Mouse (Mus musculus): ENCODE measurements around the gene Pxn. TPM values are rescaled to one million over a fixed set of nuclear protein-coding genes. Genes with fewer than 3 reads are reported as not detected.
A peak's percentile ranks its signal among the peaks of the same experiment; 100 is the strongest.

Pxn gene
- polyA plus RNA-seq (2015; fragmentation: Nextera tagmentation; extraction: Ambion mirVana): 39.6 and 44.2 TPM in 2 replicates

- Histone ChIP-seq H3K9ac (peak within 1 kb of the TSS; percentile 94), H3K36me3 (no peaks in the 10 kb centered on the region), H3K9me3 (no peaks in the 10 kb centered on the region), H3K4me3 (peak within 1 kb of the TSS; percentile 93), H3K27ac (peak within 1 kb of the TSS; percentile 71), H3K4me1 (peaks cover 38% of the 10 kb centered on the region), H3K27me3 (no peaks in the 10 kb centered on the region), H3K4me2 (peak within 1 kb of the TSS; percentile 91)
- WGBS: under 1% methylated on average over 74 of the region's 74 CpGs
- peak; percentile 69 for ATAC-seq (ENCODE audit: insufficient number of reproducible peaks, insufficient read depth, low FRiP score, low TSS enrichment, low read depth)
Measured at GRCm38 (mm10) chr5:115506454-115507201, at the start of gene Pxn. Gene Pxn, plus strand, starts transcription at chr5:115506676.

GRCm38 (mm10) chr5:115458918-115459317 is 47.6 kb upstream of the Pxn start:
- WGBS: 60% methylated on average over 13 of the region's 13 CpGs
- Histone ChIP-seq H3K9me3 (no peaks in the 10 kb centered on the region), H3K4me1 (no peaks in the 10 kb centered on the region), H3K4me2 (no peak overlapping the region), H3K36me3 (peaks cover 10% of the 10 kb centered on the region), H3K27me3 (no peaks in the 10 kb centered on the region), H3K9ac (no peak overlapping the region), H3K4me3 (no peak overlapping the region), H3K27ac (no peak overlapping the region)
- ATAC-seq (ENCODE audit: insufficient number of reproducible peaks, insufficient read depth, low FRiP score, low TSS enrichment, low read depth): no peak

GRCm38 (mm10) chr5:115464408-115465115 is 41.9 kb upstream of the Pxn start:
- ATAC-seq (ENCODE audit: insufficient number of reproducible peaks, insufficient read depth, low FRiP score, low TSS enrichment, low read depth): no peak
- Histone ChIP-seq H3K4me1 (no peaks in the 10 kb centered on the region), H3K9ac (no peak overlapping the region), H3K4me2 (no peak overlapping the region), H3K27me3 (no peaks in the 10 kb centered on the region), H3K9me3 (no peaks in the 10 kb centered on the region), H3K27ac (no peak overlapping the region), H3K4me3 (no peak overlapping the region), H3K36me3 (no peaks in the 10 kb centered on the region)
- 76% methylated on average over 18 of the region's 18 CpGs for WGBS

- ATAC-seq (ENCODE audit: insufficient number of reproducible peaks, insufficient read depth, low FRiP score, low TSS enrichment, low read depth): no peak
- no peak within 1 kb of the TSS for H3K9ac ChIP-seq
- H3K27me3 ChIP-seq: no peaks in the 10 kb centered on the region
- no peaks in the 10 kb centered on the region for H3K9me3 ChIP-seq
- H3K36me3 ChIP-seq: no peaks in the 10 kb centered on the region
- no peaks in the 10 kb centered on the region for H3K4me1 ChIP-seq
- WGBS: 45% methylated on average over 9 of the region's 9 CpGs
- no peak within 1 kb of the TSS for H3K4me2 ChIP-seq
- H3K27ac ChIP-seq: no peak within 1 kb of the TSS
- H3K4me3 ChIP-seq: no peak within 1 kb of the TSS
Measured at GRCm38 (mm10) chr5:115465642-115466420, 40.6 kb upstream of the Pxn start, which contains the start of gene Pla2g1b. Gene Pla2g1b, plus strand, starts transcription at chr5:115466262.

GRCm38 (mm10) chr5:115469791-115470190 is 36.7 kb upstream of the Pxn start:
- H3K4me3 ChIP-seq: no peak overlapping the region
- H3K9ac ChIP-seq: no peak overlapping the region
- WGBS: 63% methylated on average over 6 of the region's 6 CpGs
- no peaks in the 10 kb centered on the region for H3K9me3 ChIP-seq
- H3K27me3 ChIP-seq: no peaks in the 10 kb centered on the region; the same call in 1 of the 2 replicates
- H3K4me2 ChIP-seq: no peak overlapping the region
- no peak for ATAC-seq (ENCODE audit: insufficient number of reproducible peaks, insufficient read depth, low FRiP score, low TSS enrichment, low read depth)
- no peak overlapping the region for H3K27ac ChIP-seq
- H3K4me1 ChIP-seq: no peaks in the 10 kb centered on the region
- no peaks in the 10 kb centered on the region for H3K36me3 ChIP-seq

- no peak overlapping the region for H3K4me3 ChIP-seq
- ATAC-seq (ENCODE audit: insufficient number of reproducible peaks, insufficient read depth, low FRiP score, low TSS enrichment, low read depth): no peak
- WGBS: 32% methylated on average over 20 of the region's 20 CpGs
Measured at GRCm38 (mm10) chr5:115470766-115471531, 35.5 kb upstream of the Pxn start.

GRCm38 (mm10) chr5:115473191-115473590 is 33.3 kb upstream of the Pxn start:
- H3K4me1 ChIP-seq: peaks cover 9% of the 10 kb centered on the region
- no peak overlapping the region for H3K9ac ChIP-seq
- 70% methylated on average over 10 of the region's 10 CpGs for WGBS
- no peaks in the 10 kb centered on the region for H3K9me3 ChIP-seq
- H3K4me2 ChIP-seq: no peak overlapping the region
- no peaks in the 10 kb centered on the region; the same call in 1 of the 2 replicates for H3K27me3 ChIP-seq
- H3K4me3 ChIP-seq: no peak overlapping the region
- H3K36me3 ChIP-seq: peaks cover 11% of the 10 kb centered on the region; the same call in 1 of the 2 replicates
- no peak overlapping the region for H3K27ac ChIP-seq
- ATAC-seq (ENCODE audit: insufficient number of reproducible peaks, insufficient read depth, low FRiP score, low TSS enrichment, low read depth): no peak

More at GRCm38 (mm10) chr5:115470766-115471531, 35.5 kb upstream of the Pxn start:
- Histone ChIP-seq H3K4me2 (peak overlapping the region; percentile 16; the same call in 1 of the 2 replicates), H3K9me3 (no peaks in the 10 kb centered on the region), H3K36me3 (no peaks in the 10 kb centered on the region), H3K27me3 (no peaks in the 10 kb centered on the region; the same call in 1 of the 2 replicates), H3K27ac (no peak overlapping the region), H3K9ac (no peak overlapping the region), H3K4me1 (peaks cover 6% of the 10 kb centered on the region)

- WGBS: 70% methylated on average over 22 of the region's 22 CpGs
- peaks cover 9% of the 10 kb centered on the region for H3K4me1 ChIP-seq
Measured at GRCm38 (mm10) chr5:115474174-115474828, 32.2 kb upstream of the Pxn start.

GRCm38 (mm10) chr5:115475337-115476106 is 31.0 kb upstream of the Pxn start:
- WGBS: 10% methylated on average over 22 of the region's 22 CpGs
- peaks cover 17% of the 10 kb centered on the region for H3K36me3 ChIP-seq
- H3K27ac ChIP-seq: peak overlapping the region; percentile 33; the same call in 1 of the 2 replicates

More at GRCm38 (mm10) chr5:115474174-115474828, 32.2 kb upstream of the Pxn start:
- Histone ChIP-seq H3K4me3 (no peak overlapping the region), H3K4me2 (no peak overlapping the region), H3K9ac (no peak overlapping the region), H3K9me3 (no peaks in the 10 kb centered on the region), H3K27me3 (no peaks in the 10 kb centered on the region; the same call in 1 of the 2 replicates), H3K27ac (no peak overlapping the region), H3K36me3 (peaks cover 12% of the 10 kb centered on the region)
- ATAC-seq (ENCODE audit: insufficient number of reproducible peaks, insufficient read depth, low FRiP score, low TSS enrichment, low read depth): no peak

More at GRCm38 (mm10) chr5:115475337-115476106, 31.0 kb upstream of the Pxn start:
- H3K27me3 ChIP-seq: peaks cover 7% of the 10 kb centered on the region
- H3K4me1 ChIP-seq: peaks cover 17% of the 10 kb centered on the region
- H3K9ac ChIP-seq: peak overlapping the region; percentile 66
- peak overlapping the region; percentile 41 for H3K4me3 ChIP-seq
- ATAC-seq (ENCODE audit: insufficient number of reproducible peaks, insufficient read depth, low FRiP score, low TSS enrichment, low read depth): peak; percentile 70
- H3K9me3 ChIP-seq: no peaks in the 10 kb centered on the region
- peak overlapping the region; percentile 58 for H3K4me2 ChIP-seq

All from embryonic facial prominence, embryonic 13.5 days (tissue).